Mouse (Mus musculus) spleen, postnatal 36 days (tissue): ENCODE measurements around the gene Fbxl17.

Experiments
- DNase-seq, 2 experiments: peaks; one replicate each; pipeline ENCODE4 v3.0.0; 2022; ENCODE audit warnings: low spot score in 2 of 2, mixed read lengths in 1 of 2

Gene Fbxl17

GRCm38 (mm10) chr17:63328888-63329287 lies 170.9 kb downstream of the Fbxl17 start:
- no peak for DNase-seq

- no peak for DNase-seq
Measured at GRCm38 (mm10) chr17:63326227-63326626, 173.6 kb downstream of the Fbxl17 start.

GRCm38 (mm10) chr17:63324672-63325071 lies 175.1 kb downstream of the Fbxl17 start:
- no peak for DNase-seq

GRCm38 (mm10) chr17:63324039-63324438 lies 175.8 kb downstream of the Fbxl17 start:
- DNase-seq, result peak; percentile 64 to 77

GRCm38 (mm10) chr17:63322846-63323245 lies 177.0 kb downstream of the Fbxl17 start:
- no peak for DNase-seq

GRCm38 (mm10) chr17:63321290-63321689 lies 178.5 kb downstream of the Fbxl17 start:
- no peak for DNase-seq

GRCm38 (mm10) chr17:63317518-63317917 lies 182.3 kb downstream of the Fbxl17 start:
- no peak for DNase-seq

- no peak for DNase-seq
Measured at GRCm38 (mm10) chr17:63315646-63316480, 184.0 kb downstream of the Fbxl17 start.

GRCm38 (mm10) chr17:63312804-63313203 lies 187.0 kb downstream of the Fbxl17 start:
- DNase-seq, result no peak

- DNase-seq, result peak; percentile 55 to 78
Measured at GRCm38 (mm10) chr17:63312330-63312729, 187.5 kb downstream of the Fbxl17 start.

- DNase-seq, result no peak
Measured at GRCm38 (mm10) chr17:63311613-63312012, 188.2 kb downstream of the Fbxl17 start.

- DNase-seq, result no peak
Measured at GRCm38 (mm10) chr17:63310021-63310420, 189.8 kb downstream of the Fbxl17 start.

GRCm38 (mm10) chr17:63303862-63304261 lies 196.0 kb downstream of the Fbxl17 start:
- DNase-seq, result no peak

- DNase-seq, result no peak
Measured at GRCm38 (mm10) chr17:63301822-63302393, 197.9 kb downstream of the Fbxl17 start.

GRCm38 (mm10) chr17:63295471-63295870 lies 204.3 kb downstream of the Fbxl17 start:
- DNase-seq, result no peak

GRCm38 (mm10) chr17:63294961-63295360 lies 204.9 kb downstream of the Fbxl17 start:
- DNase-seq, result no peak

GRCm38 (mm10) chr17:63293979-63294378 lies 205.8 kb downstream of the Fbxl17 start:
- DNase-seq, result no peak

GRCm38 (mm10) chr17:63289317-63289913 lies 210.4 kb downstream of the Fbxl17 start:
- no peak for DNase-seq

GRCm38 (mm10) chr17:63288850-63289249 lies 211.0 kb downstream of the Fbxl17 start:
- DNase-seq, result no peak

GRCm38 (mm10) chr17:63287413-63287812 lies 212.4 kb downstream of the Fbxl17 start:
- no peak for DNase-seq

GRCm38 (mm10) chr17:63285265-63285939 lies 214.4 kb downstream of the Fbxl17 start:
- no peak for DNase-seq

GRCm38 (mm10) chr17:63284074-63284473 lies 215.7 kb downstream of the Fbxl17 start:
- DNase-seq, result no peak
